Mouse (Mus musculus) ES-Bruce4 (cell line): Measurements from ENCODE around the gene Syt13.

ENCODE experiments used
- CTCF ChIP-seq: IDR thresholded peaks from one replicate; pipeline ENCODE4 v1.8.1; 2011; ENCODE audit warnings: low read depth, low read length
- POLR2A ChIP-seq: IDR thresholded peaks from one replicate; pipeline ENCODE4 v1.8.1; 2011; ENCODE audit warnings: low read length; ENCODE audit not compliant: insufficient read depth

DNA sequence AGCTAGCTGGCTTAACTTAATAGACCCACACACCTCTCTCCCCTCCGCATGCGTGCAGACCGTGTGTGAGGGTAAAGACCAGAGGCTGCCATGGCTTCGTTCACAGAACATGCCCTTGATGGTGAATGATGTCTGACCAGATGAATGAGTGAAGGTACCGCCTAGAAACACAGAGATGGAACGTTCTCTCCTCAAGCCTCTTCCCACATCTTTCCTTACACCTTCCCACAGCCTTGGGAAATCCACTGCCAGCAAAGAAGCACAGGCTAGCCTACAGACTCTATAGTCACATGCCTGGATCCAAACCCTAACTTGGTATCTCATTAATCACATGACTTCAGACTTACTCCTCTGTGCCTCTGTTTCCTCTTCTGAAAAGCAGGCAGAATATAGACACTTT lies 18.5 kb downstream of the Syt13 start:
- TF ChIP-seq CTCF (no peak), POLR2A (no peak)
